Mouse (Mus musculus): Measurements from ENCODE around the gene Tradd. TPM values are rescaled to one million over a fixed set of nuclear protein-coding genes. Genes with fewer than 3 reads are reported as not detected.

The Tradd gene
- total RNA-seq, 1 experiment from 2014 or later: 20.2 TPM

DNA sequence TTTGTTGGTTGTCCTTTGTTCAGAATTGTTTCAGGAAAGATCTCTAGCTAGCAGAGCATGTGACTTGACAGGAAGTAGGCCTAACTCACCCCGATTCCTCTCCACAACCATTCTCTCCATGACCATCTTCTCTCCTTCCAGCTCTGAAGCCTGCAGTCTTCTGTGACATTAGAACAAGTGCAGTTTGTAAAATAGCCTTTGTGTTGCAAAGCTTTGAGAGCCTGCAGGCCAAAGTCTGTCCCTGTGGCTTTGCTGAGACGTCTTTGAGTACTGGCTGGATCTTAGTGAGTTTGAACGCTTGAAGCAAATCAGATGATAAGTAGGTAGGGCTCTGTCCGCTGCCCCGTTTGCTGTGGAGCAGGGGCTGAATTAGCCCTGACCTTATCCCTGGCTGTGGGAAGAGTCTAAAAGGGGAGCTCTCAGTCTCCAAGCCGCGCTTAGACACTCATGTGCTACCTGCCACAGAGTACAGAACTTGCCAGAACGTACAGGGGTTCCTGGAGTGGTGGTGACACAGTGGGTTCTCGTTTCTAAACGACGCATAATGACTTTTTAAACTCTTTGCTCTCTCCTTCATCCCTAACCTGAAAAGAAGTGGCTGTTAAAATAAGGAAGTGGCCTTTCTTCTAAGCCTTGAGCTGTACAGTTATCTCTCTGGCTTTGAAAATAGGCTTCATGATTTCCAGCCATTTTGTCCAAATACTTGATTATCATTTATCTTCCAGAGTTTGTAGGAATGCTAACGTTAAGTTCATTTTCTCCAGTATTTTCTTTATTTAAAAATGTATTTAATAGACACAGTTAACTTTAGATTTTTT is 32.7 kb downstream of the Tradd start:
- 0 out of 4 replicates have a peak, but pooled peaks of 1 of the 2 experiments have one; percentile 17 for ATAC-seq (replicated peaks in 1 of 2; ENCODE audit: insufficient read depth in 1 of 2, low FRiP score in 2 of 2, low TSS enrichment in 1 of 2, low read depth in 1 of 2, poor library complexity in 2 of 2, severe bottlenecking in 2 of 2)

DNA sequence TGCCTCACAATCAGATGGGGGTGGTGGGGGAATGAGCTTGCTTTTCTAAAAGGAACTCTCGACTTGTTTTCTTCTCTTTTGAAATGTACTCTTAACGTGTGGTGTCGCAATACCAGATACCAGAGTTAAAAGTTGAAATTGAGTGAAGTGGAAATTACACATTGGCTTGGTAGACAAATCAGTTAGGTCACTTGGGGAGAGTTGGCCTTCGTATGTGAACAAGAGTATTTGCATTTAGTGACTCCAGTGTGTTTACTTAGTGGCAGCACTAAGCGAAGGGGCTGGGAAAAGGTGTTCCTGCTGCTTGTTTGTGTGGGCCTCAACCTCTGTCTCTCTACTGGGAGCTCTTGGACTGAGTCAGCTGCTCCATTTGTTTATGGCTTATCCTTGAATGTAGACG is 38.5 kb downstream of the Tradd start:
- ATAC-seq (replicated peaks in 1 of 2; ENCODE audit: insufficient read depth in 1 of 2, low FRiP score in 2 of 2, low TSS enrichment in 1 of 2, low read depth in 1 of 2, poor library complexity in 2 of 2, severe bottlenecking in 2 of 2): no peak

DNA sequence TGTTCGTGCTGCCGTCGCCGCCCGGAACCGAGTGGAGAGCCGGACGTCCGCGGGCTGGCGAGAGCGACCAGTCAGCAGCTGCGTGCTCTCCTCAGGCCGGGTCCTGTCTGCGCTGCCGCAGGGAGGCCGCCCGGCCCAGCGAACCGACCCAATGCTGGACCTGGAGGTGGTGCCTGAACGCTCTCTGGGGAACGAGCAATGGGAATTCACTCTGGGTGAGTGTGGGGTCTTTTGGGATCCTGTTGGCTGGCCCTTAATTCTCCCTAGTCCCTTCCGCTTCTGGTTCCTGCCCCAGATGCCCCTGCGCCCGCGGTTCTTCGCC is 39.2 kb downstream of the Tradd start:
- 0 out of 4 replicates have a peak, but pooled peaks of 1 of the 2 experiments have one; percentile 3 for ATAC-seq (replicated peaks in 1 of 2; ENCODE audit: insufficient read depth in 1 of 2, low FRiP score in 2 of 2, low TSS enrichment in 1 of 2, low read depth in 1 of 2, poor library complexity in 2 of 2, severe bottlenecking in 2 of 2)

DNA sequence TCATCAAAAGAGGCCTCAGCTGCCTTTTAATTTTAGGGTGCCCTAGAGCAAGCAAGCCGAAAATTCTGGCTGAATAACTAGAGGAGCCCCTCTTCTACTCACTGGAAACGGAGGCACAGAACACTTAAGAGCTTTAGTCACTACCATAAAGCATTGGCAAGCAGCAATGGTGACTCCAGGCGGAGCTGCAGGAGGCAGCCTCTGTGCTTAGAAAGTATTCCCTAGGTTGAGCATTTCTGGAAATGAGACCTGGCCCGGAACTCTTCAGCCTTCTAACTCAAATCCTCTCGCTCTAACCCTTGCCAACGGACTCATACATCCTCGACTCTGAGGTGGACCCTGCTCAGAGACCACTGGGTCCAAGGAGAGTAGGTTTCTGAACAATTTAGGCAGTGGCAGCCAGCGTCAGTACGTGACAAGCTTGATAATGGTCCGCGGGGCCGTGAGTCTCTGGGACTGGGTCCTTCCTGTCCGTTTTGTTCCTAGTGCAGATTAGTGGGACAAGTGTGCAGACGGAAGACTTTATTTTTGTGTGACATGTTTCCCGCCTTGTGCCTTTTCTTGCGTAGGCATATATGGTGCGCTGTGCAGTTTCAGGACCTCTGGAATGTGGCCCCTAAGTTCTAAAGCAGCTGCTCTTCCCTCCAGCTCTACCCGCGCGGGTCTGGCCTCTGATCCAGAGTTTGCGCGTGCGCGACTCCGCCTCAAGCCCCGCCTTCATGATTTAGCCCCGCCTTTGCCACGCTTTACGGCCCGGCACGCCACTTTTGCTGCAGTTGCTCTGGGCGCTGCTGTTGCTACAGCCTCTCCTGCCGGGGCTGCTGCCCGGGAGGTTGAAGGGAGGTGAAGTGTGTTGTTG is 39.8 kb downstream of the Tradd start, which contains the start of gene D230025D16Rik:
TSS of gene D230025D16Rik (plus strand) at position 733 of the 859 bp plus-strand sequence.
- peak; percentile 94 to 96 for ATAC-seq (replicated peaks in 1 of 2; ENCODE audit: insufficient read depth in 1 of 2, low FRiP score in 2 of 2, low TSS enrichment in 1 of 2, low read depth in 1 of 2, poor library complexity in 2 of 2, severe bottlenecking in 2 of 2)

DNA sequence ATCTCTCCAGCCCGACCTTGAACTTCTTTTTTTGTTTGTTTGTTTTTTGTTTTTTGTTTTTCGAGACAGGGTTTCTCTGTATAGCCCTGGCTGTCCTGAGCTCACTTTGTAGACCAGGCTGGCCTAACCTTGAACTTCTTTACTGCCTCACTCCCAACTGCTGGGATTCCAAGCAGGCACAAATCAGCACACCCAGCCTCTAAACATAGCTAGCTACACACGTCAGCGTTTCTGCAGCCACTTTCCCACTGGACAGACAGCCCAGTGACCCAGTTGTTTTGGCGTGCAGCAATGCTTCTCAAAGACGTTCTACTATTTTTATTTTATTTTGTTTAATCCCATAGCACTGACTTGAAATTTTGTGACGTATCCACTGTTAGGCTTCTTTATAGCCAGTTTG is 40.6 kb downstream of the Tradd start:
- ATAC-seq (replicated peaks in 1 of 2; ENCODE audit: insufficient read depth in 1 of 2, low FRiP score in 2 of 2, low TSS enrichment in 1 of 2, low read depth in 1 of 2, poor library complexity in 2 of 2, severe bottlenecking in 2 of 2): no peak

DNA sequence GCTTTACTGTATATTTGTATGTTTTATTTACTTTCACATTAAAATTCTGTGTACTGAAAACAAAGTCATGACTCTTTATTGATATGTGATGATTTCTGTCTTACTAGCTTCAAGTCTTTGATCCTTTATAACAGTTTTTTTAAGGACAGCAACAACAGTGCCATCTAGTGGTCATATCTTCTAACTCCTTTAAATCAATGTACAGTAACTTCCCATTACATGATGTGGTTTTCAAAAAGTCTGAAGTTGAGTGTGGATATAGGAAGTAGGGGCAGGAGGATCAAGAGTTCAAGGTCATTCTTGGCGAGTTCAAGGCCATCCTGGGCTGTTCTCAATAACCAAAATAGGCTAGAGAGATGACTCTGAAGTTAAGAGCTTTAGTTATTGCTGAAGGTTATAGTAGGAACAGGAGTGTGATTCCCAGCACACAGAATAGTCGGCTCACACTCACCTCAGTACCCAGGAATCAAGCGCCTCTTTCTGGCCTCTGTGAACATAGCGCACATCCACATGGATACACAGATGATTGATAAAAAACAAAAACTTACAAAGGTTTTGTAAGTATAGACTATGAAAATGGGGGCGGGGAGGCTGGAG is 46.4 kb downstream of the Tradd start:
- ATAC-seq (replicated peaks in 1 of 2; ENCODE audit: insufficient read depth in 1 of 2, low FRiP score in 2 of 2, low TSS enrichment in 1 of 2, low read depth in 1 of 2, poor library complexity in 2 of 2, severe bottlenecking in 2 of 2): peak; percentile 65 to 69; a peak in 3 of 4 replicates

DNA sequence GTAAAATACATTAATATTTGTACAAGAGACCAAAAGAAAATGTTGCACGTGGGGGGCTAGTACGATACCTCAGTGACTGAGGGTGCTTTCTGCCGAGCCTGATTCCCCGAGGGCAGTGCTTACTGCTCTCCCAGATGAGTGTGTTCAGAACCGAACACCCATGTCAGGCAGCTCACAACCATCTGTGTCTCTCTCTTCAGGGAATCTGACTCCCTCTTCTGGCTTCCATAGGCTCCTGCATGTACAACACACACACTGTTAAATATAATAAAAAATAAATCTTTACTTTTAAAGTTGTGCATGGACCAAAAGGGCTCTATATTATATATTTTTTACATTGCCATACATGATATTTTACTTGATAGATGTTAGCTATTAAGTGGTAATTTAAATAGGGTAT is 50.3 kb downstream of the Tradd start:
- ATAC-seq (replicated peaks in 1 of 2; ENCODE audit: insufficient read depth in 1 of 2, low FRiP score in 2 of 2, low TSS enrichment in 1 of 2, low read depth in 1 of 2, poor library complexity in 2 of 2, severe bottlenecking in 2 of 2): no peak

DNA sequence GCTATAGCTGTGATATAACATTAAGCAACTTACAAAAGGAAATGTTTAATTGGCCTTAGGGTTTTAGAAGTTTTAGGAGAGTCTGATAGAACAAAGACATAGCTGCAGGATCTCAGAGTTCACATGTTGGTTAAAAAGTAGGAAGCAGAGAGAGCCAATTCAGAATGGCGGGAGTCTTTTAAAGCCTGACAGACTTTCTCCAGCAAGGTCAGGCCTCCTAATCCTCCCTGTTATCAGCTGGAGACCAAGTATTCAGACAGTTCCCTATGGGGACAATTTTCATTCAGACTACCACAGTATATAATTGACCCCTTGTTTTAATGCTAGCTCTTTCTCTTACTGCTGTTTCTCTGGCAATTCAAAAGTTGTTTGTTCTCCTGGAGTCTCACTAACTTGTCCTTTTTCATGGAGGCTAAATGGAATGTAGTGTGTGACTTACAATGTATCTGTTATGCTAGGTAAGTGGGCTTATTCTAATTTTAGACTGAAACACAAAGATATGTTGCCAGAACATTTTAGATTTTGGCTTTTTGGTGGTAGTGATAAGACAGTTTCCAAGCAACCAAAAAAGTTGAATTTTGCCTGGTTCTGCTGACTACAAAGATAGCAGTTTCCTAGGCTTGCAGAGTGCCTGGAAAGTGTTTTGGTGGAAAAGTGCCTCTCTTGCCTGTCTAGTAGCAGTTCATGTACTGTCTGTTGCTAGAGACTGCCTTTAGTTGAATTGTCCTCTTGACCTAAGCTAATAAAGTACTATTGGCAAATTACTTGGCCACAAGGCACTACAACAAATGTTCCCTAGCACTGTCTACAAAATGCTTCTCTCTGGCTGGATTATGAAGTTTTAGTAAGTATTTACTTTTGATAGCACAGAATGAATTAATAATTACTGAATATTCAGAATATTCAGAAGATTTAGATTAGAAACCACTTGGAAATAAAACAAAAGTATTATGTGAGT is 55.0 kb downstream of the Tradd start:
- no peak for ATAC-seq (replicated peaks in 1 of 2; ENCODE audit: insufficient read depth in 1 of 2, low FRiP score in 2 of 2, low TSS enrichment in 1 of 2, low read depth in 1 of 2, poor library complexity in 2 of 2, severe bottlenecking in 2 of 2)

Other genes starting within 250 kb of the Tradd start
- gene Ces3a, start 216.0 kb downstream of the Tradd start, total RNA-seq (2017): not detected in 2 replicates
- not detected in 2 replicates for gene Ces3b, start 180.9 kb downstream of the Tradd start, total RNA-seq (2017)
- not detected in 2 replicates for gene Ces4a, start 132.8 kb downstream of the Tradd start, total RNA-seq (2017)
- gene Cbfb, start 93.9 kb downstream of the Tradd start, total RNA-seq (2017): 204 and 237 TPM in 2 replicates
- gene D230025D16Rik, start 39.5 kb downstream of the Tradd start, total RNA-seq (2017): 15.1 and 15.7 TPM in 2 replicates
- gene B3gnt9, start 9.5 kb downstream of the Tradd start, total RNA-seq (2017): 0.50 TPM in 1 of 2 replicates, not detected in the other
- gene Fbxl8, start within 50 bp of the Tradd start, total RNA-seq (2017): 4.1 and 4.9 TPM in 2 replicates
- 0.19 TPM in 1 of 2 replicates, not detected in the other for gene Hsf4, start 5.2 kb upstream of the Tradd start, total RNA-seq (2017)
- gene Nol3, start 11.5 kb upstream of the Tradd start, total RNA-seq (2017): 0.30 and 0.31 TPM in 2 replicates
- gene 4931428F04Rik, start 25.3 kb upstream of the Tradd start, total RNA-seq (2017): 3.4 and 4.5 TPM in 2 replicates
- gene Exoc3l, start 31.5 kb upstream of the Tradd start, total RNA-seq (2017): 1.2 and 4.0 TPM in 2 replicates
- 34.3 and 55.3 TPM in 2 replicates for gene E2f4, start 33.1 kb upstream of the Tradd start, total RNA-seq (2017)
- 3.5 and 4.6 TPM in 2 replicates for gene Elmo3, start 41.0 kb upstream of the Tradd start, total RNA-seq (2017)
- gene Lrrc29, start 61.7 kb upstream of the Tradd start, total RNA-seq (2017): 0.65 and 2.6 TPM in 2 replicates
- 28.1 and 63.6 TPM in 2 replicates for gene Tmem208, start 61.7 kb upstream of the Tradd start, total RNA-seq (2017)
- 5.1 and 6.4 TPM in 2 replicates for gene Fhod1, start 83.3 kb upstream of the Tradd start, total RNA-seq (2017)
- 0.35 and 1.4 TPM in 2 replicates for gene Slc9a5, start 84.2 kb upstream of the Tradd start, total RNA-seq (2017)
- gene Plekhg4, start 108.7 kb upstream of the Tradd start, total RNA-seq (2017): 0.31 TPM in 1 of 2 replicates, not detected in the other
- not detected in 2 replicates for gene Kctd19, start 148.9 kb upstream of the Tradd start, total RNA-seq (2017)
- gene Lrrc36, start 149.0 kb upstream of the Tradd start, total RNA-seq (2017): 0.20 and 2.1 TPM in 2 replicates
- gene Tppp3, start 206.9 kb upstream of the Tradd start, total RNA-seq (2017): 3.2 TPM in 1 of 2 replicates, not detected in the other
- 7.3 and 11.2 TPM in 2 replicates for gene Zdhhc1, start 232.3 kb upstream of the Tradd start, total RNA-seq (2017)